Mouse (Mus musculus) mature B cell (primary cell): ENCODE data around the gene Gm960.

ENCODE experiments used
- in situ Hi-C: fragments of 300-500 bp; cut with MboI; formaldehyde crosslinking; loops from 2 replicates; pipeline ENCODE4 v1.14.3; 2019

Gene Gm960

GRCm38 (mm10) chr19:4623419-4623818, 75.0 kb downstream of the Gm960 start:
- in situ Hi-C loops, result no loop called here

DNA sequence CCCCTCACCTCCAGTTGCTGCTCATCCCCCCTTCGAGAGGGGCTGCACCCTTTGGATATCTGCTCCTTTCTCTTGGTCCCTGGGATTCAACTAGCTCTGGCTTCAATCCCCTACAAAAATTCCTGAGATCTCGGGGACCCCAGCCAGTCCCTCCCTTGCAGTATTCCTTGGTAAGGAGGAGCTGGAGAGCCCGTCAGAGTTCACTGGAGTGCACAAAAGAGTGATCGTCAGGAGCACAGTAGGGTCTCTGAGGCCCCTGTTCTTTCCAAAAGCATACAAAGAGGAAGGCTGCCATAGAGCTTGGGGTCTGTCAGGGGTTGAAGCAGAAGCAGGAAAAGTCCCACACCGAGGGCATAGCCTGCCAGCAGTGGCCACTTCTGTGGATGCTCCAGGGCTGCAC, 75.7 kb downstream of the Gm960 start:
- in situ Hi-C loops, result no loop called here

GRCm38 (mm10) chr19:4620721-4621120, 77.7 kb downstream of the Gm960 start:
- in situ Hi-C loops, result no loop called here

- in situ Hi-C loops, result no loop called here
These were observed 79.0 kb downstream of the Gm960 start for GRCm38 (mm10) chr19:4619461-4619860.

DNA sequence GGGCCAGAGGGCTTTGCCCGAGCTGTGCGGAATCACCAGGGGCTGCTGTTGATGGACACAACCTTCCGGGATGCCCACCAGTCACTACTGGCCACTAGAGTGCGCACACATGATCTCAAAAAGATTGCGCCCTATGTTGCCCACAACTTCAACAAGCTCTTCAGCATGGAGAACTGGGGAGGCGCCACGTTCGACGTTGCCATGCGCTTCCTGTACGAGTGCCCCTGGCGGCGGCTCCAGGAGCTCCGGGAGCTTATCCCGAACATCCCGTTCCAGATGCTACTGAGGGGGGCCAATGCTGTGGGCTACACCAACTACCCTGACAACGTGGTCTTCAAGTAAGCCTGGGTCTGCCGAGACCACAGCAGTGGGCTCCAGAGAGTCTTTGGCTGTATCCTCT, 80.3 kb downstream of the Gm960 start:
- in situ Hi-C loops, result no loop called here

DNA sequence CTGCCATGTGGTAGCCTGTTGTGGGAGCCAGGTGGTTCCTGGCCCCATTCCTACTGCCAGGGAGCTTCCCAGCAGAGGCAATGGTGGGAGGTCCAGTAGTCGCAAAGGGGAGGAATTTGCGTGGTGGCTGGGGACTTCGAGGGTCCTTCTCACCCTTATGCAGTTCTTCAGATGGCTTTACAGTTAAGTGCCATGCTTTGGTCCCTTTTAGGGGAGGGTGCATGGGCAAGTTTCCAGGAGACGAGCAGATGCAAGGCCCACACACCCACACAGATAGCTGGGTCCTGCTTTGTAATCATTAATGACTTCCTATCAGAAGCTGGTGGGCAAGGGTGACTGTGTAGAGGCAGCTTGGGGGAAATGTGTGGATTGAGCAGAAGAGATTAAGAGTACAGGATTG, 81.9 kb downstream of the Gm960 start:
- in situ Hi-C loops, result no loop called here

DNA sequence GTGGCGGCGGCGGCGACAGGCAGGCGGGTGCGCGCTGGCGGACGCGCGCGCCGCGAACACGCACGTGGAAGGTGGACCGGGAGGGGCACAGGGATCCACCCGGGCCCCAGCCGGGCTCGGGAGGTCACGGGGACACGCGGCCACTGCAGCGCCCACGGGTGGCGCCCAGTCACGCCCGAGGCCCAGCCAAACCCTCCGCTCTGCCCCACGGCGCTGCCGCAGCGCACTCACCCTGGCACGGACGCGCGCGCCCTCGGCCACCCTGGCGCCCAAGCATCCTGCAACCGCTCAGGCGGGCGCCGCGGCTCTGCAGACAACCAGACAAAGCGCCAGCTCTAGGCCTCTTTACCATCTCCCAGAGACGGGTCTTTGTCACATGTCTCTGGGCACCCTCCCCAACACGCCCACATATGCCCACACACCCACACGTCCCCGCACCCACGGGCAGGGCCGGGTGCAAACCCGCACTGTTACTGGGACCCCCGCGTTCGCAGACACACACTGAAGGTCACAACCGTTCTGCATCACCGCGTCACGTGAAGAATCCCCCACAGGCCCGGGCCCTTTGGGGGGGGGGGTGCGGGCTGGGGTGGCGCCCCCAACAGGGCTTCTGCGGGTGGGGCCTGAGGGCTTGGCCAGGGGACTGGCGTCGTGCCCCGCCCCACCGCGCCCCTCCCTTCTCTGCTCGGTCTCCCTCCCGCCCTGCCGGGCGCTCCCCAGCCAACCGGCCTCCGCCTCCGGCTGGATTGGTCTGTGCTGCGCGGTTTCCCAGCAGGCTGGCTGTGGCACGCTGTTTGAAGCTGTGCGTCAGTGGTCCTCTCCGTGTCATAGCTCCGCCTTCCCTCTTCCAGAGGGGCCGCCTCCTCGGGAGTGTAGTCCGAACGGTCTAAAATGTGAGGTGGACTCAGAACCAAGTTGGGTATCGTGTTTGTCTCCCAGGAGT, 83.0 kb downstream of the Gm960 start, which contains the start of gene Lrfn4:
TSS of gene Lrfn4 (minus strand) at position 517 of the 943 bp plus-strand sequence.
- in situ Hi-C loops, result no loop called here

- in situ Hi-C loops, result no loop called here
These were observed 83.9 kb downstream of the Gm960 start for GRCm38 (mm10) chr19:4614305-4615150.

DNA sequence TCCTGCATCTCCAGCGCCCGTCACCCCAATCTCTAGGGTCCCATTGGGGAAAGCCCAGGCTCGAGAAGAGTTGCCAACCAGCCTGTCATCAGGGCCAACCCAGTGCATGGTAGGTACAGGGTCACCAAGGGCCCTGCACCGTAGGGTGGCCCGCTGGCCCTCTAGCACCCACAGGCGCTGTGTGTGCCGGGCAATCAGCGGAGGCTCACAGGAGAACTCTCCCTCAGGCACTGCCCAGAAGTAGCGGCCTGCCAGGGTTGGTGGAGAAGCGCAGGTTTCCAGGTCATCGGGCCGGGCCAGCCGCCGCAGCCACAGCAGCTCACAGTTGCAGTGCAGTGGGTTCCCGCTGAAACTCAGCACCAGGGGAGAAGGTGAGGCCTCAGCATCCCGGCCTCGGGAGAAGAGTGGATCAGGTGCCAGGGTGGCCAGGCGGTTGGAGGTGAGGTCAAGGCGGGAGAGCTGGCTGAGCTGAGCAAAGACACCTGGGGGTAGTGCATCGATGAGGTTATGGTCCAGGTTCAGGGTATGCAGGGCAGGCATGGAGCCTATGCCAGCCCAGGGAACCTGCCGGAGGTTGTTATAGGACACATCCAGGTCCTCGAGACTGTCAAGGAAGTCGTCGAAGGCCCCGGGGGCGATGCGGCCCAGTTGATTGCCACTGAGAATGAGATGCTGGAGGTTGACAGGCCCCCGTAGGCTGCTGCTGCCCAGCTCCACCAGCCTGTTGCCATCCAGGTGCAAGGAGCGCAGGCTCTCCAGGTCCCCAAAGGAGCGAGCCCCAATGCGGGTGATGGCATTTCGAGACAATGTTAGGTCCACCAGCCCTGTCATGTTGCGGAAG, 84.8 kb downstream of the Gm960 start:
- in situ Hi-C loops, result no loop called here

- in situ Hi-C loops, result no loop called here
These were observed 86.1 kb downstream of the Gm960 start for GRCm38 (mm10) chr19:4612181-4612961.

GRCm38 (mm10) chr19:4610109-4610508, 88.4 kb downstream of the Gm960 start:
- in situ Hi-C loops, result no loop called here

- in situ Hi-C loops, result no loop called here
These were observed 90.0 kb downstream of the Gm960 start for GRCm38 (mm10) chr19:4608511-4608910.

- in situ Hi-C loops, result no loop called here
These were observed 91.1 kb downstream of the Gm960 start for GRCm38 (mm10) chr19:4607406-4607805.

- in situ Hi-C loops, result no loop called here
These were observed 92.8 kb downstream of the Gm960 start for GRCm38 (mm10) chr19:4605654-4606053.

DNA sequence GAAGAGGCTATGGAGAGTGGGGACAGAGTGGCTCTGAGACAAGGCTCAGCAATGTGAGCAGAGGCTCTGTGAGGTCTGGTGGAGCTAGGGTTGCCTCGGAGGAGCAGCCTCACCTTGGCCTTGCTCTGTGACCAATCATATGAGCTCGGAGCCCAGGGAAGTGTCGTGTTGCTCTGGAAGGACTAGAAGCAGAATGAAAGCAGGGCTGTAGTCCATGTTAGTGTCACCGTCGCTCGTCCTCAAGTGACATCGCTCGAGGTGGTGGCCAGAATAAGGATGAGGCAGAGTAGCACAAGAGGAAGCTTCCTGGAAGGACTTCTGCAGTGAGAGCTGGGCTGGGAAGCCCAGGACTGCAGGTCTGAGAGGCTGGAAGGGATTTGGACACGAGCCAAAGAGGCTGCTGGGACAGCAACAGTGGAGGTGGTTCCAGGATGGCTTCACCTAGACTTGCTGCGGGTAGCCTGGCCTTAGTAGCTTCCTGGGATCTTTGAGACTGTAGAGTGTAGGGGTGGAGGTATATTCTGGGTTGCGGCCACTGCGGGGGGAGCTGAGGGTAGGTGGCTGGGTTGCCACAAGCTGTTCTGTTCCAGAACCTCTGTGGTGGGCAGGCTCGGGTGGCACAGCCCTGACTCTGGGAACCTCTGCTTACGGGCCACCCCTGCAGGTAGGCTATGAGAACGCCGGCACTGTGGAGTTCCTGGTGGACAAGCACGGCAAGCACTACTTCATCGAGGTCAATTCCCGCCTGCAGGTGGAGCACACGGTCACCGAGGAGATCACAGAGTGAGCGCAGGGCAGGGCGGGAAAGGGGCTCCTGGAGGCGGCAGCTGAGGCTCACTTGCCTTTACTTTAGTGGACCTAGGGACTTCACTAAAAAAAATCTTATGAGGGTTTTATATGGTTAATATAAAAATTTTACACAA, 94.4 kb downstream of the Gm960 start:
- in situ Hi-C loops, result no loop called here

GRCm38 (mm10) chr19:4602459-4602858, 96.0 kb downstream of the Gm960 start:
- in situ Hi-C loops, result no loop called here

GRCm38 (mm10) chr19:4596071-4596470, 102.4 kb downstream of the Gm960 start:
- in situ Hi-C loops, result no loop called here

GRCm38 (mm10) chr19:4593792-4594522, 104.5 kb downstream of the Gm960 start:
- in situ Hi-C loops, result no loop called here

GRCm38 (mm10) chr19:4590025-4590424, 108.4 kb downstream of the Gm960 start:
- in situ Hi-C loops, result no loop called here
